Mouse (Mus musculus) neural tube, embryonic 11.5 days (tissue): ENCODE data around the gene Treml1. TPM values are rescaled to one million over a fixed set of nuclear protein-coding genes. Genes with fewer than 3 reads are reported as not detected.

Experiments used
- ATAC-seq: fragments of 200-750 bp; cut with Nextera tagmentation; 2 replicates; pipeline ENCODE4 v1.8.0; 2017; ENCODE audit warnings: moderate number of reproducible peaks, mild to moderate bottlenecking, moderate TSS enrichment, moderate library complexity; ENCODE audit not compliant: insufficient read depth, low FRiP score, low TSS enrichment
- DNase-seq: peaks from one replicate; pipeline ENCODE4 v3.0.0-alpha.2; 2015; ENCODE audit warnings: low spot score
- H3K27ac ChIP-seq: fragments of 300-500 bp; sonication (generic); 2 replicates; pipeline ENCODE4 v1.5.1; 2014; ENCODE audit warnings: low read depth, mild to moderate bottlenecking, low read length
- H3K27me3 ChIP-seq: fragments of 300-500 bp; sonication (generic); 2 replicates; pipeline ENCODE4 v1.6.1; 2014; ENCODE audit warnings: mild to moderate bottlenecking, low read length, mixed read lengths; ENCODE audit not compliant: control insufficient read depth, insufficient read depth
- H3K36me3 ChIP-seq: fragments of 300-500 bp; sonication (generic); 2 replicates; pipeline ENCODE4 v1.6.1; 2014; ENCODE audit warnings: mild to moderate bottlenecking, low read length, moderate library complexity, mixed read lengths; ENCODE audit not compliant: control insufficient read depth, insufficient read depth
- H3K4me1 ChIP-seq: fragments of 300-500 bp; sonication (generic); 2 replicates; pipeline ENCODE4 v1.6.1; 2014; ENCODE audit warnings: low read length, mixed read lengths; ENCODE audit not compliant: control insufficient read depth, insufficient read depth
- H3K4me2 ChIP-seq: fragments of 300-500 bp; sonication (generic); 2 replicates; pipeline ENCODE4 v1.6.1; 2014; ENCODE audit warnings: low read depth, mild to moderate bottlenecking, moderate library complexity
- H3K4me3 ChIP-seq: fragments of 300-500 bp; sonication (generic); 2 replicates; pipeline ENCODE4 v1.5.1; 2014; ENCODE audit warnings: low read depth, low read length
- H3K9ac ChIP-seq: fragments of 300-500 bp; sonication (generic); 2 replicates; pipeline ENCODE4 v1.6.1; 2014; ENCODE audit warnings: mild to moderate bottlenecking, low read length
- H3K9me3 ChIP-seq: fragments of 300-500 bp; sonication (generic); 2 replicates; pipeline ENCODE4 v1.6.1; 2016; ENCODE audit warnings: low read length; ENCODE audit not compliant: control insufficient read depth
- WGBS: fragments of 180-500 bp; shearing (Covaris S2); extraction: QIAGEN DNeasy Blood & Tissue Kit; methylation state at CpG from one replicate; pipeline ENCODE4 v1.1.7; 2014; 5-methylcytosine and 5-hydroxymethylcytosine counted together
- polyA plus RNA-seq: library from polyadenylated mRNA; unstranded; fragments of >200 nt; fragmentation: Nextera tagmentation; extraction: Ambion mirVana; gene quantifications from 2 replicates; pipeline ENCODE4 v1.2.1, GENCODE M21; 2014

Treml1 gene
- polyA plus RNA-seq, 1 experiment from 2014 or later, result 3.2 TPM

- H3K9ac ChIP-seq, result no peak overlapping the region
- ATAC-seq, result no peak
- H3K27me3 ChIP-seq, result no peaks in the 10 kb centered on the region
- 75% methylated on average over 6 of the region's 6 CpGs for WGBS
- no peaks in the 10 kb centered on the region for H3K36me3 ChIP-seq
- H3K9me3 ChIP-seq, result no peaks in the 10 kb centered on the region
- no peak overlapping the region for H3K27ac ChIP-seq
- no peaks in the 10 kb centered on the region for H3K4me1 ChIP-seq
- H3K4me2 ChIP-seq, result no peak overlapping the region
- no peak overlapping the region for H3K4me3 ChIP-seq
- DNase-seq, result no peak
Measured at GRCm38 (mm10) chr17:48363421-48363965, 3.8 kb downstream of the Treml1 start.

- 74% methylated on average over 9 of the region's 9 CpGs for WGBS
Measured at GRCm38 (mm10) chr17:48365511-48366155, 5.9 kb downstream of the Treml1 start.

DNA sequence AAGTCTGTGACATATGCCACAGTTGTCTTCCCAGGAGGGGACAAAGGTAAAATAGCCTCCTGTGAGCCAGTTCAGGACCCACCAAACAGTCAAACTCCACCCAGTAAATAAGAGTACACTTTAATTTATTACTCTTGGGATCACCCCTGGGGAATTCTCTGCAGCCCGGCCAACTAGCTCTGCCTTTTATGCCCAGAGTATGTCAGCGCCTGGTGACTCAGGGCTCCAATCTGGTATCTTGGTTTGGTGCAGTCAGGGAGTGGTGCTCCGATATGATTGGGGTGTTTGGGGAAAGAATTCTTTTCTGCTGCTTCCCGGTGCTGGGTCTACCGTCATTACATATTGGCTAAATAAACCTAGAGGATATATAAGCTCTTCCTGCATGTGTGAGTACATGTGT lies 7.1 kb downstream of the Treml1 start:
- WGBS, result 84% methylated on average over 5 of the region's 5 CpGs
- ATAC-seq, result no peak
- no peak overlapping the region for H3K9ac ChIP-seq
- no peak for DNase-seq
- H3K36me3 ChIP-seq, result no peaks in the 10 kb centered on the region
- H3K27ac ChIP-seq, result no peak overlapping the region
- no peaks in the 10 kb centered on the region for H3K27me3 ChIP-seq
- H3K4me3 ChIP-seq, result no peak overlapping the region
- no peak overlapping the region for H3K4me2 ChIP-seq
- no peaks in the 10 kb centered on the region for H3K9me3 ChIP-seq
- no peaks in the 10 kb centered on the region for H3K4me1 ChIP-seq

More at GRCm38 (mm10) chr17:48365511-48366155, 5.9 kb downstream of the Treml1 start:
- DNase-seq (no peak), ATAC-seq (no peak)
- Histone ChIP-seq H3K9me3 (no peaks in the 10 kb centered on the region), H3K36me3 (no peaks in the 10 kb centered on the region), H3K4me2 (no peak overlapping the region), H3K27me3 (no peaks in the 10 kb centered on the region), H3K4me3 (no peak overlapping the region), H3K27ac (no peak overlapping the region), H3K4me1 (no peaks in the 10 kb centered on the region), H3K9ac (no peak overlapping the region)

DNA sequence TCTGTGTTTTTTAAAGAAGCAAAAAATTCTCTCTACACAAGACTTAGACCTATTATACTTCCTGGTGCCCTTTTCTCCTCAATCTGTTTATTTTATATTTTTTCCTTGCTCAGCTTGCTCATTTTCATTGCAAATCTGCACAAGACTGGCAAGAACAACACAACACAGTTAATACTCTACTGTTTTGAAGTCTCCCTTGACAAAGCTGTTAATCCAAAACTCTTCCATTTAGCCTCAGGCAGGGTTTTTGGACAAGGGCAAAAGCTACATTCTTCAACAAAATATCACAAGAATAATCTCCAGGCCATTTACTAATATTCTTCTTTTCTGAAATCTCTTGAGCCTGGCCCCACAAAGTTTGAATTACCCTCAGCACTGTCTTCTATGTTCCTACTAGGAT lies 11.9 kb downstream of the Treml1 start:
- ATAC-seq, result no peak
- Histone ChIP-seq H3K4me1 (no peaks in the 10 kb centered on the region), H3K27ac (no peak overlapping the region), H3K27me3 (no peaks in the 10 kb centered on the region), H3K4me3 (no peak overlapping the region), H3K9me3 (no peaks in the 10 kb centered on the region), H3K36me3 (no peaks in the 10 kb centered on the region), H3K4me2 (no peak overlapping the region), H3K9ac (no peak overlapping the region)
- no peak for DNase-seq

- Histone ChIP-seq H3K36me3 (no peaks in the 10 kb centered on the region), H3K9me3 (no peaks in the 10 kb centered on the region), H3K27ac (no peak overlapping the region), H3K9ac (no peak overlapping the region), H3K4me1 (no peaks in the 10 kb centered on the region), H3K27me3 (no peaks in the 10 kb centered on the region), H3K4me3 (no peak overlapping the region), H3K4me2 (no peak overlapping the region)
- DNase-seq, result no peak
- 85% methylated on average over 8 of the region's 8 CpGs for WGBS
- no peak for ATAC-seq
Measured at GRCm38 (mm10) chr17:48372987-48373386, 13.3 kb downstream of the Treml1 start.

DNA sequence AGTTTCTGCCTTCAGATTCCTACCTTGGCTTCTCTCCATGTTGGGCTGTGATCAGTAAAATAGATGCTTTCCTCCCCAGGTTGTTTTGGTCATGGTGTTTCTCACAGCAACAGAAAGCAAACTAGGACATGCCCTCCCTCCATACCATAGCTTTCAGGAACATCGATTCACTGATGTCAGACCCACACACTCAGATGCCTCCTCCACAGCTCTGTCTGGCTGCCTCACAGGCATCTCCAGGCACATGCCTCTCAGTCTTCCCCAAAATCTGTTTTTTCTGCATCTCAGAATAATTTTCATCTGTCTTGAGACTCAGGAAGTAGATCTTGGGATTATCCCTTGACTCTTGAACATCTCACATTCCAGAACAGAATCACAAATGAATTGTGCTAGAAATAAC lies 16.4 kb downstream of the Treml1 start:
- Histone ChIP-seq H3K9ac (no peak overlapping the region), H3K9me3 (no peaks in the 10 kb centered on the region), H3K4me2 (no peak overlapping the region), H3K27ac (no peak overlapping the region), H3K4me1 (no peaks in the 10 kb centered on the region), H3K27me3 (no peaks in the 10 kb centered on the region), H3K36me3 (no peaks in the 10 kb centered on the region), H3K4me3 (no peak overlapping the region)
- ATAC-seq (no peak), DNase-seq (no peak)
- 91% methylated on average over 1 of the region's 1 CpGs for WGBS

- Histone ChIP-seq H3K4me2 (no peak overlapping the region), H3K9me3 (no peaks in the 10 kb centered on the region), H3K36me3 (no peaks in the 10 kb centered on the region), H3K27ac (no peak overlapping the region), H3K9ac (no peak overlapping the region), H3K4me3 (no peak overlapping the region), H3K27me3 (no peaks in the 10 kb centered on the region), H3K4me1 (no peaks in the 10 kb centered on the region)
- ATAC-seq, result no peak
- no peak for DNase-seq
Measured at GRCm38 (mm10) chr17:48379050-48379449, 19.3 kb downstream of the Treml1 start.

DNA sequence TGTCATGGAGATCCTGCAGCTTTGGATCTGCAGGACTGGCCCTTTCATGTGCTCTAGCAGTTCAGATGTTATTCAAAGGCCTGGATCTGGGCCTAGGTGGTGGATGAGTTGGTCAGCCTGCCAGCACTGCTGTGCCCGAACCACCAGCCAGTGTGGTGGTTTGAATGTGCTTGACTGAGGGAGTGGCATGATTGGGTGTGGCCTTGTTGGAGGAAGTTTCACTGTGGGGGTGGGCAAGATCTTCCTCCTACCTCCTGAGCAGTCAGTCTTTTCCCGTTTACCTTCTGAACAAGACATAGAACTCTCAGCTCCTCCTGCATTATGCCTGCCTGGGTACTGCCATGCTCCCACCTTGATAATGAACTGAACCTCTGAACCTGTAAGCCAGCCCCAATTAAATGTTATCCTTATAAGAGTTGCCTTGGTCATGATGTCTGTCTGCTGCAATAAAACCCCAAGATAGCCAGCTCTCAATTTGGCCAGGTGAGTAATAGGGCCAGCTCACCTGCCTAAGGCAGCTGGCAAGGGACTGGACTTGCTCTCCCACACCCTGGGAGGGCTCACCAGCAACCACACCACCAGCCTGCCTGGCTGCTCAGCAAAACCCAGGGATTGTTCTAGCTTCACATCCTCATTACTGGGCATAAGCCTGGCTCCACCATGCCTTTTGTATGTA lies 26.2 kb downstream of the Treml1 start:
- DNase-seq, result no peak

DNA sequence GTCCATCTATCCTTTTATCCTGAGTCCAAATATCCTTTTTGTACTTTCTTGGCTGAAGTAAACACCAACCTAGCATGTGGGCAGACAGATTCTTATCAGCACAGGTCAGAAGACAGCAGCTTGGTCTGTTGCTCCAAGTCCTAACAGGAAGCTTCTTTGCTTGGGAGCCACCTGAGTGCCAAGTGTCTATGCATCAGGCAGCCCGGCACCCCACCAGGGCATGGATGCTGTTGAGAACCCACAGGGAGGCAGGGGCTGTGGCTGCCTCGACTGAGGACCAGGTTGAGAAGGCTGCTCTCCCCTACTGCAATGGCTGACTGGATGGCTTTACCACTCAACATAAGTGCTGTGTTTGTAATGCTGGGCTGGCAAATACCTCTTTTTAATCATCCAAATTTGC lies 28.9 kb downstream of the Treml1 start:
- Histone ChIP-seq H3K4me1 (no peaks in the 10 kb centered on the region), H3K36me3 (peaks cover 33% of the 10 kb centered on the region), H3K27ac (no peak overlapping the region), H3K9ac (no peak overlapping the region), H3K4me2 (no peak overlapping the region), H3K27me3 (no peaks in the 10 kb centered on the region), H3K9me3 (no peaks in the 10 kb centered on the region), H3K4me3 (no peak overlapping the region)
- DNase-seq, result no peak
- ATAC-seq, result no peak
- 94% methylated on average over 2 of the region's 2 CpGs for WGBS

More for the DNA sequence above, 26.2 kb downstream of the Treml1 start:
- no peaks in the 10 kb centered on the region for H3K9me3 ChIP-seq
- no peak overlapping the region for H3K4me2 ChIP-seq
- H3K4me3 ChIP-seq, result no peak overlapping the region
- 83% methylated on average over 2 of the region's 2 CpGs for WGBS
- peaks cover 21% of the 10 kb centered on the region for H3K36me3 ChIP-seq
- no peak overlapping the region for H3K27ac ChIP-seq
- H3K4me1 ChIP-seq, result no peaks in the 10 kb centered on the region
- ATAC-seq, result no peak
- no peak overlapping the region for H3K9ac ChIP-seq
- no peaks in the 10 kb centered on the region for H3K27me3 ChIP-seq
